Mouse (Mus musculus): ENCODE measurements around the gene Olfr372. TPM values are rescaled to one million over a fixed set of nuclear protein-coding genes. Genes with fewer than 3 reads are reported as not detected.
"Not testable (repeated sequence)": the region's sequence is repeated elsewhere in the genome, so short reads cannot be mapped to it uniquely, and the experiment has no call there.

The Olfr372 gene
- total RNA-seq, 1 experiment from 2014 or later = 0.47 TPM

- ATAC-seq (ENCODE audit: extremely low read depth, insufficient number of reproducible peaks, low FRiP score, poor library complexity, severe bottlenecking) = peak; percentile 64; the same call in 1 of the 2 replicates
Measured at GRCm38 (mm10) chr8:72084744-72085143, 43.7 kb downstream of the Olfr372 start.

- not testable (repeated sequence) for ATAC-seq (ENCODE audit: extremely low read depth, insufficient number of reproducible peaks, low FRiP score, poor library complexity, severe bottlenecking)
Measured at GRCm38 (mm10) chr8:72087611-72088010, 46.6 kb downstream of the Olfr372 start.

GRCm38 (mm10) chr8:72096721-72097120 lies 55.7 kb downstream of the Olfr372 start:
- not testable (repeated sequence) for ATAC-seq (ENCODE audit: extremely low read depth, insufficient number of reproducible peaks, low FRiP score, poor library complexity, severe bottlenecking)

- ATAC-seq (ENCODE audit: extremely low read depth, insufficient number of reproducible peaks, low FRiP score, poor library complexity, severe bottlenecking) = not testable (repeated sequence)
Measured at GRCm38 (mm10) chr8:72099377-72100103, 58.5 kb downstream of the Olfr372 start.

GRCm38 (mm10) chr8:72105165-72105564 lies 64.1 kb downstream of the Olfr372 start:
- peak; percentile 46; the same call in 1 of the 2 replicates for ATAC-seq (ENCODE audit: extremely low read depth, insufficient number of reproducible peaks, low FRiP score, poor library complexity, severe bottlenecking)

- no peak for ATAC-seq (ENCODE audit: extremely low read depth, insufficient number of reproducible peaks, low FRiP score, poor library complexity, severe bottlenecking)
Measured at GRCm38 (mm10) chr8:72106740-72107139, 65.7 kb downstream of the Olfr372 start, which contains the start of gene Olfr374. Gene Olfr374, plus strand, starts transcription at chr8:72107040.

Other genes with a start within 250 kb of the Olfr372 start
- 12.4 and 14.2 TPM in 2 replicates for gene Zfp709, start 159.2 kb upstream of the Olfr372 start, total RNA-seq (2017)
- gene Zfp882, start 132.6 kb upstream of the Olfr372 start, total RNA-seq (2017) = 13.2 and 18.3 TPM in 2 replicates
- 22.5 and 25.1 TPM in 2 replicates for gene Zfp617, start 132.6 kb upstream of the Olfr372 start, total RNA-seq (2017)
- 30.8 and 40.4 TPM in 2 replicates for gene Zfp961, start 90.2 kb upstream of the Olfr372 start, total RNA-seq (2017)
- 257 and 280 TPM in 2 replicates for gene Cyp4f18, start 31.6 kb upstream of the Olfr372 start, total RNA-seq (2017)
- 0.61 TPM in 1 of 2 replicates, not detected in the other for gene Olfr373, start 42.0 kb downstream of the Olfr372 start, total RNA-seq (2017)
- 0.12 TPM in 2 replicates for gene Olfr374, start 65.8 kb downstream of the Olfr372 start, total RNA-seq (2017)
- gene Tpm4, start 93.8 kb downstream of the Olfr372 start, total RNA-seq (2017) = 600 and 603 TPM in 2 replicates
- gene Rab8a, start 120.0 kb downstream of the Olfr372 start, total RNA-seq (2017) = 510 and 563 TPM in 2 replicates
- 38.6 and 47.4 TPM in 2 replicates for gene Hsh2d, start 148.4 kb downstream of the Olfr372 start, total RNA-seq (2017)
- 1.6 and 1.7 TPM in 2 replicates for gene Cib3, start 171.6 kb downstream of the Olfr372 start, total RNA-seq (2017)
- not detected in 2 replicates for gene Gm11034, start 172.4 kb downstream of the Olfr372 start, total RNA-seq (2017)
- gene Fam32a, start 178.5 kb downstream of the Olfr372 start, total RNA-seq (2017) = 259 and 282 TPM in 2 replicates
- gene Ap1m1, start 198.8 kb downstream of the Olfr372 start, total RNA-seq (2017) = 156 and 166 TPM in 2 replicates